Mouse (Mus musculus): Measurements from ENCODE around the gene Gipr. TPM values are rescaled to one million over a fixed set of nuclear protein-coding genes. Genes with fewer than 3 reads are reported as not detected.
"Not testable (repeated sequence)": the region's sequence is repeated elsewhere in the genome, so short reads cannot be mapped to it uniquely, and the experiment has no call there.

Gene Gipr
- polyA plus RNA-seq, 1 experiment from 2014 or later: 1.7 TPM

DNA sequence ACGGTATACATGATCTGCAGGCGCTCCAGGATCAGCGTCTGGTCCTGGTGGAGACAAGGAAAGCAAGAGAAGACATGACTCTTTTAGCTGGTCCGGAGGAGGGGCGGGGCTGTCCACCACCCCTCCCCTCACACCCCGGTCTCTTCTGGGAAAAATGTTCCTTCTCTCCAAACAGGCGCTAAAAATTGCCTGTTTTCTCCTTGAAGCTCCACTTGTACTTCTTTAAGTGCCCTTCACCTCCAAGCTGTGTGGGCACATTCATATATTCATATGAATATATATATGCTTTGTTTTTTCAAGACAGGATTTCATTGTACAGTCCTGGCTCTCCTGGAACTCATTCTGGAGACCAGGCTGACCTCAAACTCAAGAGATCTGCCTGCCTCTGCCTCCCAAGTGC lies 3.0 kb downstream of the Gipr start:
- no peaks in the 10 kb centered on the region for H3K36me3 ChIP-seq (ENCODE audit: control insufficient read depth, insufficient read depth, low read length)
- H3K27ac ChIP-seq (ENCODE audit: low read depth, low read length): no peak overlapping the region
- ATAC-seq (ENCODE audit: low FRiP score) (no peak), DNase-seq (ENCODE audit: low spot score) (no peak)
- no peaks in the 10 kb centered on the region for H3K9me3 ChIP-seq (ENCODE audit: control insufficient read depth, low read length)
- H3K4me2 ChIP-seq (replicated peaks; ENCODE audit: low read depth, low read length): no peak overlapping the region
- no peak overlapping the region for H3K9ac ChIP-seq (ENCODE audit: low read depth, low read length)
- peaks cover 7% of the 10 kb centered on the region for H3K4me1 ChIP-seq (replicated peaks; ENCODE audit: control insufficient read depth, insufficient read depth, low read length)
- no peak overlapping the region for H3K4me3 ChIP-seq (ENCODE audit: low read depth, low read length)
- peaks cover 30% of the 10 kb centered on the region for H3K27me3 ChIP-seq (ENCODE audit: control insufficient read depth, insufficient read depth, low read length)
- 87% methylated on average over 7 of the region's 7 CpGs for WGBS

DNA sequence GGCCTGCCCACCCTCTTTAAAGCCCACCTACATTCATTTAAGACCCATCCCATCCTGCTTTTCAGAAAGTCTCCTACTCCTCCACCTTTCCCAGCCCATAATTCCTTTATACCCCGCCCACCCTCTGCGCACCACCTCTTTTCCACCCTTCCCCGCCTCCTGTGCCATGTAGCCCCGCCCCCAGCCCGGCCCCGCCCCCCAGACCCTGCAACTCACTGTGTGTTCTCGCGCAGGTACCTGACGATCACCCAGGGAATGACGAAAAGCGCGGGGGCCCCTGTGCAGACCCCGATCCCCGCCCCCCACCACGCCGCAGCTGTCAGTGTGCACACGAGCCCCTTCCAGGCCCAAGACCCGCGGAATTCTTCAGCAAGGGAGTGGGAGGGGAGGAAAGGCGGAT lies 5.8 kb downstream of the Gipr start:
- Histone ChIP-seq H3K27me3 (ENCODE audit: control insufficient read depth, insufficient read depth, low read length) (peaks cover 27% of the 10 kb centered on the region), H3K4me1 (replicated peaks; ENCODE audit: control insufficient read depth, insufficient read depth, low read length) (peaks cover 6% of the 10 kb centered on the region; the same call in 1 of the 2 replicates), H3K9me3 (ENCODE audit: control insufficient read depth, low read length) (no peaks in the 10 kb centered on the region), H3K36me3 (ENCODE audit: control insufficient read depth, insufficient read depth, low read length) (no peaks in the 10 kb centered on the region), H3K4me3 (ENCODE audit: low read depth, low read length) (peak overlapping the region; percentile 27), H3K9ac (ENCODE audit: low read depth, low read length) (no peak overlapping the region), H3K4me2 (replicated peaks; ENCODE audit: low read depth, low read length) (peak overlapping the region; percentile 45), H3K27ac (ENCODE audit: low read depth, low read length) (no peak overlapping the region)
- peak; percentile 53 for DNase-seq (ENCODE audit: low spot score)
- peak; percentile 30; the same call in 1 of the 2 replicates for ATAC-seq (ENCODE audit: low FRiP score)
- 2% methylated on average over 19 of the region's 20 CpGs for WGBS

DNA sequence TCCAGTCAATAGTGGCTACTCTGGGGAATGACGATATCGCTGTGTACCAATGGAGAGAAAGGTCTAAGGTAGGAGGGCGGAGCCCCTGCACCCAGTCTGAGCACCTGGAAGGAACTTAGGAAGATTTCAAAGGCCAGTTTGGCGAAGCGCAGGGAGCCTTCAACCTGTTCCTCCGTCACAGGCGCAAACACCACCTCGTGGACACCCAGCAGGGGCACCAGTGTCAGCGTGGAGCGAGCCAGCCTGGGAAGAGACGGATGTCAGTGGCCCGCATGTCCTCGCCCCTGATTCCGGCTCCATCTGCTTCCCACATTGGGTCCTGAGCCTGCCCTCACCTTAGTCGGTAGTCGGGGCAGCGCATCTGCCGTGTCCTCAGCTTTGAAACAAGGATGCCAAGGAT lies 6.5 kb downstream of the Gipr start:
- Histone ChIP-seq H3K4me1 (replicated peaks; ENCODE audit: control insufficient read depth, insufficient read depth, low read length) (peaks cover 3% of the 10 kb centered on the region; the same call in 1 of the 2 replicates), H3K36me3 (ENCODE audit: control insufficient read depth, insufficient read depth, low read length) (no peaks in the 10 kb centered on the region), H3K4me3 (ENCODE audit: low read depth, low read length) (no peak overlapping the region), H3K4me2 (replicated peaks; ENCODE audit: low read depth, low read length) (no peak overlapping the region), H3K27ac (ENCODE audit: low read depth, low read length) (no peak overlapping the region), H3K9ac (ENCODE audit: low read depth, low read length) (no peak overlapping the region), H3K27me3 (ENCODE audit: control insufficient read depth, insufficient read depth, low read length) (peaks cover 21% of the 10 kb centered on the region), H3K9me3 (ENCODE audit: control insufficient read depth, low read length) (no peaks in the 10 kb centered on the region)
- DNase-seq (ENCODE audit: low spot score) (peak; percentile 10), ATAC-seq (ENCODE audit: low FRiP score) (no peak)
- WGBS: 13% methylated on average over 18 of the region's 18 CpGs

DNA sequence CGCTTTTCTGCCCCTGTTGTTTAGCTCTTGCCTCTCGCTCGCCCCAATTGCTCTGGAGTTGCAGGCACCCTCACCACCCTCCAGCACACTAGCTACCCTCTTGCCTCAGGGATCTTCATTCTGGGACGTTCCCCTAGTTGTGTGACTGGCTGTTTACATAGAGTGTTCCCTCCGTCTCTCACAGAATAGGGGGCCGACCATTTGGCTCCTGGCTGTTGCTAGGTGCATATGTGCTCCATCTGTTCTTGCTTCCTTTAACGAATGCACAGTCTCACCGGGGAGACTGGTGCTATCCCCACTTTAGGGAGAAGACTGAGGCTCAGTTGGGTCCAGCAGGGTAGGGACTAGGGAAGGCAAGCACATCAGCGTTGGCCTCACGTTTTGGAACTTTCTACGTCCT lies 7.3 kb downstream of the Gipr start:
- no peak overlapping the region for H3K9ac ChIP-seq (ENCODE audit: low read depth, low read length)
- H3K27ac ChIP-seq (ENCODE audit: low read depth, low read length): no peak overlapping the region
- no peaks in the 10 kb centered on the region for H3K9me3 ChIP-seq (ENCODE audit: control insufficient read depth, low read length)
- H3K4me2 ChIP-seq (replicated peaks; ENCODE audit: low read depth, low read length): no peak overlapping the region
- H3K4me1 ChIP-seq (replicated peaks; ENCODE audit: control insufficient read depth, insufficient read depth, low read length): 0 out of 2 replicates have a peak, but pooled peaks cover 2% of the 10 kb centered on the region
- DNase-seq (ENCODE audit: low spot score): no peak
- no peak overlapping the region for H3K4me3 ChIP-seq (ENCODE audit: low read depth, low read length)
- no peak for ATAC-seq (ENCODE audit: low FRiP score)
- no peaks in the 10 kb centered on the region for H3K36me3 ChIP-seq (ENCODE audit: control insufficient read depth, insufficient read depth, low read length)
- peaks cover 16% of the 10 kb centered on the region for H3K27me3 ChIP-seq (ENCODE audit: control insufficient read depth, insufficient read depth, low read length)
- 65% methylated on average over 11 of the region's 11 CpGs for WGBS

DNA sequence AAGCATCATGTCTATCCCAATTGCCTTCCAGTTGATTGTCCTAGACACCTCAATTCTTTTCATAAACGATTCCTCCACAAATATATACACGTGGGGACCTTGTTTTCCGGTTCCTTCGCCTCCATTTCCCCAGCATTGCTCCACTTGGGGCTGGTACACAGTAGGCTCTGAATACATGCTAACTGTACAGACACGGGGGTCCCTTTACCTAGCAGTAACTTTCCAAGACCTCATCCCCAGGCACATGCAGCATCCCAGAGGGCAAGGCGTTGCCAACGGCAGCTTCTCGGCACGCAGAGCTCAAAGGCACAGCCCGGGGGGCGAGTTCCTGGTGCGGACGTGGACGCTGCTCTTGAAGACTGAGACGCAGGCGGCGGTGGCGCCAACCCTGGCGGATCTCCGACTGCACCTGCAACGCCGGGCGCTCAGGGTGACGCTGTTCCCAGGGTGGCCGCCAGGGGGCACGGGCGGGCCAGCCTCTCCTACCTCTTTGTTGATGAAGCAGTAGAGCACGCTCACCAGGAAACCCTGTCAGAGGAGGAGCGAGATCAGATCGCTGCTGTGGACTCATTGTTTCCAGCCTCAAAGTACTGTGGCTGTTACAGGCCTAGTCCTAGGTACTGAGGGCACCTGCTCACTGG lies 8.6 kb downstream of the Gipr start:
- DNase-seq (ENCODE audit: low spot score) (peak; percentile 93), ATAC-seq (ENCODE audit: low FRiP score) (peak; percentile 77)
- Histone ChIP-seq H3K9ac (ENCODE audit: low read depth, low read length) (peak overlapping the region; percentile 2; the same call in 1 of the 2 replicates), H3K4me1 (replicated peaks; ENCODE audit: control insufficient read depth, insufficient read depth, low read length) (0 out of 2 replicates have a peak, but pooled peaks cover 2% of the 10 kb centered on the region), H3K4me2 (replicated peaks; ENCODE audit: low read depth, low read length) (peak overlapping the region; percentile 12), H3K36me3 (ENCODE audit: control insufficient read depth, insufficient read depth, low read length) (no peaks in the 10 kb centered on the region), H3K27ac (ENCODE audit: low read depth, low read length) (0 out of 2 replicates have a peak overlapping the region, but pooled peaks have one; percentile 5), H3K4me3 (ENCODE audit: low read depth, low read length) (no peak overlapping the region), H3K9me3 (ENCODE audit: control insufficient read depth, low read length) (no peaks in the 10 kb centered on the region), H3K27me3 (ENCODE audit: control insufficient read depth, insufficient read depth, low read length) (peaks cover 16% of the 10 kb centered on the region)
- WGBS: 5% methylated on average over 30 of the region's 30 CpGs

DNA sequence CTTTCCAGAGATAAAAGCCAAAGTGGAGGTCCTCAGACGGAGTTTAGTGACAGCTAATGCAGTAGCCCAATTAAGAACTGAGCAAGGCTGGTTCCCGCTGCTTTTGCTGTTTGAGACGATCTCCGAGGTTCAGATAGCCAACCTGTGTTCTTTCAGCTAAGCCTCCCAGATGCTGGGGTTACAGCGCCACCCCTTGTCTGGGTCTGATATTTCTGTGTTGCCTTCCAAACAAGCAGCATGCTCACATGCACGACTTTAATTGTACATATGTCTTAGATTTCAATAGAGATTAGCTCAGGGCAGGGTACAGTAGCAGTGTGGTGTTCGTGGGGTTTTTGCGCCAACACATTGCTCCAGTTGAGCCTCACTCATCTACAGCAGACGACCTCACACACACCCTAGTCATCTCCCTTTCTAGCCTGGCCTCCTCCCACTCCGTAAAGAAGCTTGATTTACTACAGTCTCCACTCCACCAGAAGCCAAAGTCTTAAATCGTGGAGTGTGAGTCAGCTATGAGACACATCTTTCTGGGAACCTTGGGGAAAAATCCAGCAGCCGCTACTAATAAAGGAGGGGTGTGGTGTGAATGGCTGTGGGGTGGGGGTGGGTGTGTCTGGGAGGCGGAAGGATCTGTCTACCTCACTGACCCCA lies 10.0 kb downstream of the Gipr start:
- Histone ChIP-seq H3K27ac (ENCODE audit: low read depth, low read length) (no peak overlapping the region), H3K9me3 (ENCODE audit: control insufficient read depth, low read length) (no peaks in the 10 kb centered on the region), H3K4me2 (replicated peaks; ENCODE audit: low read depth, low read length) (no peak overlapping the region), H3K4me3 (ENCODE audit: low read depth, low read length) (no peak overlapping the region), H3K4me1 (replicated peaks; ENCODE audit: control insufficient read depth, insufficient read depth, low read length) (0 out of 2 replicates have a peak, but pooled peaks cover 2% of the 10 kb centered on the region), H3K27me3 (ENCODE audit: control insufficient read depth, insufficient read depth, low read length) (peaks cover 16% of the 10 kb centered on the region), H3K9ac (ENCODE audit: low read depth, low read length) (no peak overlapping the region), H3K36me3 (ENCODE audit: control insufficient read depth, insufficient read depth, low read length) (no peaks in the 10 kb centered on the region)
- DNase-seq (ENCODE audit: low spot score): no peak
- ATAC-seq (ENCODE audit: low FRiP score): no peak
- 73% methylated on average over 13 of the region's 13 CpGs for WGBS

DNA sequence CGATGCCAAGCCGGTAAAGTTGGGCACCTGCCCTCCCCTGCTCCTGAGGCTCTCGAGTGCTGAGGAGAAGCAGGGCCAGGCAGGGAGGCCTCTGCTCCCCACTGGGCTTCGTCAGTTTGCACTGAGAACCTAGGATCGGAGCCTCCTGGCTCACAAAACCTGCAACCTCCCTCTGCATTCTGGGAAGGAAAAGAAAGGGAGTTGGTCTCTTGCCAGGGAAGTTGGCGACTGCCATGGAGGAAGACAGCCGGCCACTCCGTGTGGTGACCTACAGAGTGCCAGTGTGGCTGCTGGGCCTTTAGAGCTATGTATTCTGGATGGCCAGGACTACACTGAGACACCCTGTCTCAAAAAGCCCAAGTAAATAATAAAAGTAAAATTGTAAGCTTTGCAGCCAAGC lies 11.1 kb downstream of the Gipr start:
- Histone ChIP-seq H3K9ac (ENCODE audit: low read depth, low read length) (no peak overlapping the region), H3K27me3 (ENCODE audit: control insufficient read depth, insufficient read depth, low read length) (peaks cover 8% of the 10 kb centered on the region), H3K27ac (ENCODE audit: low read depth, low read length) (no peak overlapping the region), H3K4me3 (ENCODE audit: low read depth, low read length) (no peak overlapping the region), H3K4me2 (replicated peaks; ENCODE audit: low read depth, low read length) (no peak overlapping the region), H3K36me3 (ENCODE audit: control insufficient read depth, insufficient read depth, low read length) (no peaks in the 10 kb centered on the region), H3K9me3 (ENCODE audit: control insufficient read depth, low read length) (no peaks in the 10 kb centered on the region), H3K4me1 (replicated peaks; ENCODE audit: control insufficient read depth, insufficient read depth, low read length) (peaks cover 2% of the 10 kb centered on the region; the same call in 1 of the 2 replicates)
- no peak for DNase-seq (ENCODE audit: low spot score)
- WGBS: 88% methylated on average over 8 of the region's 8 CpGs
- ATAC-seq (ENCODE audit: low FRiP score): no peak

DNA sequence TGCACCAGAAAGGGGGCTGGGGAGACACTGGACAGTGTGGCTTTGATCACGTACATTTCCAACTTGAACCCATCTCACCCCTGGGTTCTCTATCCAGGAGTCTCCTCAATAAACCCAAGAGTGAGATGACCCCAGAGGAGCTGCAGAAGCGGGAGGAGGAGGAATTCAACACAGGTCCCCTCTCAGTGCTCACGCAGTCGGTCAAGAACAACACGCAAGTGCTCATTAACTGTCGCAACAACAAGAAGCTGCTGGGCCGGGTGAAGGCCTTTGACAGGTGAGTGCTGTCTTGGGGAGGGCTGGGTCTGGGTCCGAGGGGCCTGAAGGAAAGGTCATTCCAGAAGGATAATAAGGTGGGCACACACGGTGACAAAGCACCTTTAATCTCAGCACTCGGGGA lies 14.8 kb downstream of the Gipr start:
- H3K36me3 ChIP-seq (ENCODE audit: control insufficient read depth, insufficient read depth, low read length); H3K4me3 ChIP-seq (ENCODE audit: low read depth, low read length); H3K4me2 ChIP-seq (replicated peaks; ENCODE audit: low read depth, low read length); H3K9me3 ChIP-seq (ENCODE audit: control insufficient read depth, low read length); H3K9ac ChIP-seq (ENCODE audit: low read depth, low read length); H3K27me3 ChIP-seq (ENCODE audit: control insufficient read depth, insufficient read depth, low read length); H3K27ac ChIP-seq (ENCODE audit: low read depth, low read length); ATAC-seq (ENCODE audit: low FRiP score); H3K4me1 ChIP-seq (replicated peaks; ENCODE audit: control insufficient read depth, insufficient read depth, low read length); DNase-seq (ENCODE audit: low spot score): not testable (repeated sequence)
- WGBS: 90% methylated on average over 10 of the region's 10 CpGs

DNA sequence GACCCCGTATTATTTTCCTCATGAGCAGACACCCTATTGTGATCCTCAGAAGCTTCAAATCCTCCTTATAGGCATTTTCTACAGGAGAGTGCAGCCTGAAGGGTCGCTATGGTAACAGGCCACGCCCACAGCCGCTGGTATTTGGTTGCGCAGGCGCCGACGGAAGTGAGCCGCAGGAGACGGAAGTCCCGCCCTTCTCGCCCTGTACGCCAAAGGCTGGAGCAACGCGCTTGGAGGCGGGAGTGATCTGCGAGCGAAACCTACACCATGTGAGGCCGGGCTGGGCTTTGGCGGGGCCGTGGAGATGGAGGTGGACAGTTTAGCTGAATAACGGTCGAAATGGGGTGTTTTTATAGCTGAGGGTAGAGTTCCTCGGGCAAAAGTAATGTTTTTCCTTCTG lies 16.3 kb downstream of the Gipr start, which contains the start of gene Snrpd2:
Gene Snrpd2 (plus strand): TSS at position 97 of the 400 bp plus-strand sequence.
- Histone ChIP-seq H3K9ac (ENCODE audit: low read depth, low read length) (peak within 1 kb of the TSS; percentile 75), H3K27ac (ENCODE audit: low read depth, low read length) (peak within 1 kb of the TSS; percentile 61), H3K36me3 (ENCODE audit: control insufficient read depth, insufficient read depth, low read length) (no peaks in the 10 kb centered on the region), H3K4me3 (ENCODE audit: low read depth, low read length) (peak within 1 kb of the TSS; percentile 75), H3K4me1 (replicated peaks; ENCODE audit: control insufficient read depth, insufficient read depth, low read length) (peaks cover 6% of the 10 kb centered on the region; the same call in 1 of the 2 replicates), H3K4me2 (replicated peaks; ENCODE audit: low read depth, low read length) (peak within 1 kb of the TSS; percentile 84), H3K9me3 (ENCODE audit: control insufficient read depth, low read length) (no peaks in the 10 kb centered on the region), H3K27me3 (ENCODE audit: control insufficient read depth, insufficient read depth, low read length) (no peaks in the 10 kb centered on the region)
- under 1% methylated on average over 24 of the region's 24 CpGs for WGBS
- DNase-seq (ENCODE audit: low spot score) (peak; percentile 99), ATAC-seq (ENCODE audit: low FRiP score) (peak; percentile 92)
